Mouse (Mus musculus): ENCODE data around the gene Chrnb4. TPM values are rescaled to one million over a fixed set of nuclear protein-coding genes. Genes with fewer than 3 reads are reported as not detected.

Chrnb4 gene
- 0.04 TPM in 1 of 2 replicates, not detected in the other for polyA plus RNA-seq (2015; fragmentation: Nextera tagmentation; extraction: Ambion mirVana)

DNA sequence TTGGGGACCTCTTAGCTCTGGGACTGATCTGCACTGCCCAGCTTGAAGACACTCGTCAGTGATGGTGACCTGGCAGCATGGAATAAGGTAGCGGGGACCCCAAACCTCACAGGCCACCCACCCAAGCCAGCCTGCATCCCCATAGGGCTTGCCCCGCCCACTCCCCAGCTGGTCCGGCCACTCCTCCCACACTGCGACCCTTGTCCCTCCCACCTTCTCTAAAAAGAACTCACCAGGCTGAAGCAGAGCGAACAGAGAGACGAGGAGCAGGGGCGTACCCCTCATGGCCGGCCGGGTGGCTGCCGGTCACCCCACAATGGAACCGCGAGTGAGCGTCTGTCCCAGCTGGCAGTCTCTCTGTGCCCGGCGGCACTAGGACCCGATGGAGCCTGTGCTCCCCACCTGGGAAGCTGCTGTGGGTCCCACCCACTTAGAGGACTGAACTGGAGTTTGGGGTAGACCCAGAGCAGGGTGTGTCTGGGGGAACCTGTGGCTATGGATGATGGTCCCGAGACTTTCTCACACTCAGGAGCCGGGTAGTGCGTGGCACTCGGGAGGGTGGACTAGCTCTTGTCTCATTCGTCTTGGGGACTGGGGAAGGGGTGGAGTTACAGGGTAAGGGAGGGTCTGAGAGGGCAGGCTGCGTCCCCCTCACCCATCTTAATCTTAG lies at the start of gene Chrnb4:
Chrnb4 (minus strand) TSS at position 569 of the 670 bp plus-strand sequence.

DNA sequence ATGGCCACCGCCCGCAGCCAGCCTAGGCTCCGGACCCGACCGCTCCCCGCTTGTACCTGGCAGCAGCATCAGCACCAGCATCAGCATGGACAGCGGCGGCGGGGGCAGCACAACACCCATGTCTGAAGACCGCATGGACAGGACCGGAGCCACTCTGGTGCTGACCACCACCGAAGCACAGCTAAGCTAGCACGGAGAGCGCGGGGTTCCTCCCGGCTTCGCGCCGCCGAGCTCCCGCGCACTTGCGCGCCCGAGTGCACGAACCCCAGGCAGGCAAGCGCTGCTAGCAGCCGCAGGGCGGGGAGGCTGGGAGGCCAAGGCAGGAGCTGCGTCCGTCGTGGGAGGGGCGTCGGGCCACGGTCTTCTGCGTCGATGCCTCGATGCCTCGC lies 22.3 kb downstream of the Chrnb4 start, which contains the start of gene Chrna3:
Chrna3 (minus strand) TSS at position 288 of the 389 bp plus-strand sequence.

DNA sequence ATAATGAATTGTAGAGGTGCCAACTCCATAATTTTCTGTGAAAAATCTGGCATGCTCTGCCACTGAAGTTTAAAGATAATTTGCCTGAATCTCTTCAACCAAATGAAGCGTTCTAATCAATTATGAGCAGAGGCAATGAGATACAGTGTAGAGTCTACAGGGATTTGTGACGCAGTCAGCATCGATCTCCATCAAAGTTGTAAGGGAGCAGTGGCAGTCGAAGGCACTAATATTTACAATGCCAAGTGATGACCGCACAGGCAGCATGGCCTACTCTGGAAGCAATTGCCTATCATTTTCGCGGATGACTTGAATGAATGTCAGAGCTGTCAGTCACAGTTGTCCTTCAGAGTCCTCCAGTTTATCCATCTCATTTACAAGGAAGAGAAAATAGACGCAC lies 67.9 kb downstream of the Chrnb4 start, which contains the start of gene Chrna5:
Chrna5 (plus strand) TSS at position 207 of the 400 bp plus-strand sequence.

Other genes with a start within 250 kb of the Chrnb4 start
- 10.2 and 12.9 TPM in 2 replicates for gene Ireb2, start 185.0 kb downstream of the Chrnb4 start, polyA plus RNA-seq (2015; fragmentation: Nextera tagmentation; extraction: Ambion mirVana)
- gene Hykk, start 131.5 kb downstream of the Chrnb4 start, polyA plus RNA-seq (2015; fragmentation: Nextera tagmentation; extraction: Ambion mirVana), result 1.3 and 1.5 TPM in 2 replicates
- gene Psma4, start 98.0 kb downstream of the Chrnb4 start, polyA plus RNA-seq (2015; fragmentation: Nextera tagmentation; extraction: Ambion mirVana), result 189 and 200 TPM in 2 replicates
- gene AY074887, start 97.8 kb downstream of the Chrnb4 start, polyA plus RNA-seq (2015; fragmentation: Nextera tagmentation; extraction: Ambion mirVana), result 0.29 and 0.34 TPM in 2 replicates
- 0.11 TPM in 1 of 2 replicates, not detected in the other for gene Chrna5, start 67.9 kb downstream of the Chrnb4 start, polyA plus RNA-seq (2015; fragmentation: Nextera tagmentation; extraction: Ambion mirVana)
- 0.08 TPM in 1 of 2 replicates, not detected in the other for gene Chrna3, start 22.2 kb downstream of the Chrnb4 start, polyA plus RNA-seq (2015; fragmentation: Nextera tagmentation; extraction: Ambion mirVana)
- 25.7 and 29.9 TPM in 2 replicates for gene Ube2q2, start 100.1 kb upstream of the Chrnb4 start, polyA plus RNA-seq (2015; fragmentation: Nextera tagmentation; extraction: Ambion mirVana)
- gene Fbxo22, start 160.1 kb upstream of the Chrnb4 start, polyA plus RNA-seq (2015; fragmentation: Nextera tagmentation; extraction: Ambion mirVana), result 36.0 and 37.3 TPM in 2 replicates

All from urinary bladder, postnatal 0 days (tissue).